Mouse (Mus musculus) forebrain, embryonic 11.5 days (tissue): ENCODE results near the gene Hist1h4k. TPM values are rescaled to one million over a fixed set of nuclear protein-coding genes. Genes with fewer than 3 reads are reported as not detected.
"Not testable (repeated sequence)": the region's sequence is repeated elsewhere in the genome, so short reads cannot be mapped to it uniquely, and the experiment has no call there.

ENCODE experiments used
- ATAC-seq: fragments of 200-750 bp; cut with Nextera tagmentation; replicated peaks from 2 replicates; pipeline ENCODE4 v1.8.0; 2017; ENCODE audit warnings: moderate TSS enrichment; ENCODE audit not compliant: low FRiP score
- DNase-seq: peaks from one replicate; pipeline ENCODE4 v3.0.0-alpha.2; 2017; ENCODE audit warnings: low spot score
- H3K27ac ChIP-seq: fragments of 300-500 bp; sonication (generic); 2 replicates; pipeline ENCODE4 v1.5.1; 2014; ENCODE audit warnings: low read depth, low read length
- H3K27me3 ChIP-seq: fragments of 300-500 bp; sonication (generic); 2 replicates; pipeline ENCODE4 v1.6.1; 2014; ENCODE audit warnings: mild to moderate bottlenecking, low read length, mixed read lengths; ENCODE audit not compliant: control insufficient read depth, insufficient read depth
- H3K36me3 ChIP-seq: fragments of 300-500 bp; sonication (generic); 2 replicates; pipeline ENCODE4 v1.6.1; 2014; ENCODE audit warnings: mild to moderate bottlenecking, low read length, moderate library complexity, mixed read lengths; ENCODE audit not compliant: control insufficient read depth, insufficient read depth
- H3K4me1 ChIP-seq: fragments of 300-500 bp; sonication (generic); replicated peaks from 2 replicates; pipeline ENCODE4 v1.6.1; 2014; ENCODE audit warnings: low read length, mixed read lengths; ENCODE audit not compliant: control insufficient read depth, insufficient read depth
- H3K4me2 ChIP-seq: fragments of 300-500 bp; sonication (generic); 2 replicates; pipeline ENCODE4 v1.6.1; 2014; ENCODE audit warnings: low read depth, mild to moderate bottlenecking, low read length, moderate library complexity, mixed read lengths; ENCODE audit not compliant: severe bottlenecking
- H3K4me3 ChIP-seq: fragments of 300-500 bp; sonication (generic); 2 replicates; pipeline ENCODE4 v1.5.1; 2014; ENCODE audit warnings: low read depth, low read length
- H3K9ac ChIP-seq: fragments of 300-500 bp; sonication (generic); 2 replicates; pipeline ENCODE4 v1.6.1; 2014; ENCODE audit warnings: low read length
- H3K9me3 ChIP-seq: fragments of 300-500 bp; sonication (generic); 2 replicates; pipeline ENCODE4 v1.6.1; 2016; ENCODE audit warnings: low read length, mixed read lengths; ENCODE audit not compliant: control insufficient read depth
- WGBS: fragments of 180-500 bp; shearing (Covaris S2); extraction: QIAGEN DNeasy Blood & Tissue Kit; methylation state at CpG from one replicate; pipeline ENCODE4 v1.1.7; 2014; 5-methylcytosine and 5-hydroxymethylcytosine counted together
- polyA plus RNA-seq: library from polyadenylated mRNA; unstranded; fragments of >200 nt; fragmentation: Nextera tagmentation; extraction: Ambion mirVana; gene quantifications from 2 replicates; pipeline ENCODE4 v1.2.1, GENCODE M21; 2014

Gene Hist1h4k
- polyA plus RNA-seq, 1 experiment from 2014 or later = 4.4 TPM

- H3K27ac ChIP-seq = peak overlapping the region; percentile 90
- peak overlapping the region; percentile 31 for H3K4me3 ChIP-seq
- WGBS = 3% methylated on average over 8 of the region's 8 CpGs
- no peaks in the 10 kb centered on the region for H3K36me3 ChIP-seq
- DNase-seq = peak; percentile 59
- H3K27me3 ChIP-seq = no peaks in the 10 kb centered on the region
- H3K9me3 ChIP-seq = no peaks in the 10 kb centered on the region
- peaks cover 13% of the 10 kb centered on the region; the same call in 1 of the 2 replicates for H3K4me1 ChIP-seq
- ATAC-seq = no peak
- peak overlapping the region; percentile 56 for H3K9ac ChIP-seq
- peak overlapping the region; percentile 46 for H3K4me2 ChIP-seq
Measured at GRCm38 (mm10) chr13:21786189-21786898, 36.0 kb upstream of the Hist1h4k start.

- no peak overlapping the region for H3K4me3 ChIP-seq
- peaks cover 11% of the 10 kb centered on the region; the same call in 1 of the 2 replicates for H3K4me1 ChIP-seq
- H3K4me2 ChIP-seq = peak overlapping the region; percentile 51; the same call in 1 of the 2 replicates
- WGBS = 25% methylated on average over 6 of the region's 6 CpGs
- H3K9me3 ChIP-seq = no peaks in the 10 kb centered on the region
- H3K27ac ChIP-seq = peak overlapping the region; percentile 92
- H3K9ac ChIP-seq = peak overlapping the region; percentile 64
- no peak for ATAC-seq
- DNase-seq = peak; percentile 45
- H3K27me3 ChIP-seq = no peaks in the 10 kb centered on the region
- H3K36me3 ChIP-seq = no peaks in the 10 kb centered on the region
Measured at GRCm38 (mm10) chr13:21784311-21784710, 34.0 kb upstream of the Hist1h4k start.

GRCm38 (mm10) chr13:21783734-21784161 lies 33.4 kb upstream of the Hist1h4k start:
- peak overlapping the region; percentile 40 for H3K4me3 ChIP-seq
- H3K27ac ChIP-seq = peak overlapping the region; percentile 92
- 1% methylated on average over 9 of the region's 9 CpGs for WGBS
- peak; percentile 73 for DNase-seq
- no peak for ATAC-seq
- H3K9me3 ChIP-seq = no peaks in the 10 kb centered on the region
- peak overlapping the region; percentile 64 for H3K9ac ChIP-seq
- peak overlapping the region; percentile 51 for H3K4me2 ChIP-seq
- H3K36me3 ChIP-seq = no peaks in the 10 kb centered on the region
- H3K27me3 ChIP-seq = no peaks in the 10 kb centered on the region
- peaks cover 9% of the 10 kb centered on the region; the same call in 1 of the 2 replicates for H3K4me1 ChIP-seq

- peaks cover 6% of the 10 kb centered on the region; the same call in 1 of the 2 replicates for H3K4me1 ChIP-seq
- peak within 1 kb of the TSS; percentile 96 for H3K27ac ChIP-seq
- ATAC-seq = peak; percentile 71
- H3K9me3 ChIP-seq = no peaks in the 10 kb centered on the region
- peak within 1 kb of the TSS; percentile 79 for H3K9ac ChIP-seq
- peak; percentile 56 for DNase-seq
- no peaks in the 10 kb centered on the region for H3K27me3 ChIP-seq
- H3K4me3 ChIP-seq = peak within 1 kb of the TSS; percentile 40
- WGBS = 0% methylated on average over 13 of the region's 20 CpGs
- peak within 1 kb of the TSS; percentile 67 for H3K4me2 ChIP-seq
- no peaks in the 10 kb centered on the region for H3K36me3 ChIP-seq
Measured at GRCm38 (mm10) chr13:21783255-21783617, 32.9 kb upstream of the Hist1h4k start, which contains the start of gene Hist1h3i. TSS of gene Hist1h3i (minus strand) at chr13:21783370.

- not testable (repeated sequence) for H3K9me3 ChIP-seq, H3K4me1 ChIP-seq, H3K27me3 ChIP-seq, H3K36me3 ChIP-seq
- Histone ChIP-seq H3K4me3 (peak overlapping the region; percentile 40), H3K4me2 (peak overlapping the region; percentile 67), H3K27ac (peak overlapping the region; percentile 96), H3K9ac (peak overlapping the region; percentile 79)
- under 1% methylated on average over 13 of the region's 35 CpGs for WGBS
- DNase-seq = peak; percentile 71
- peak; percentile 5; the same call in 1 of the 2 replicates for ATAC-seq
Measured at GRCm38 (mm10) chr13:21782361-21783254, 32.3 kb upstream of the Hist1h4k start.

GRCm38 (mm10) chr13:21781639-21782038 lies 31.3 kb upstream of the Hist1h4k start:
- no peaks in the 10 kb centered on the region for H3K36me3 ChIP-seq
- DNase-seq = no peak
- 91% methylated on average over 1 of the region's 1 CpGs for WGBS
- H3K27ac ChIP-seq = peak overlapping the region; percentile 68
- H3K9ac ChIP-seq = no peak overlapping the region
- H3K9me3 ChIP-seq = no peaks in the 10 kb centered on the region
- no peak for ATAC-seq
- H3K4me2 ChIP-seq = no peak overlapping the region
- no peaks in the 10 kb centered on the region for H3K27me3 ChIP-seq
- no peak overlapping the region for H3K4me3 ChIP-seq
- H3K4me1 ChIP-seq = peaks cover 5% of the 10 kb centered on the region; the same call in 1 of the 2 replicates

GRCm38 (mm10) chr13:21781021-21781555 lies 30.8 kb upstream of the Hist1h4k start:
- Histone ChIP-seq H3K36me3 (no peaks in the 10 kb centered on the region), H3K27me3 (no peaks in the 10 kb centered on the region), H3K4me3 (no peak overlapping the region), H3K9ac (no peak overlapping the region), H3K4me2 (peak overlapping the region; percentile 76), H3K27ac (peak overlapping the region; percentile 99), H3K4me1 (peaks cover 5% of the 10 kb centered on the region; the same call in 1 of the 2 replicates), H3K9me3 (no peaks in the 10 kb centered on the region)
- ATAC-seq (no peak), DNase-seq (no peak)
- WGBS = 43% methylated on average over 6 of the region's 6 CpGs
